Mouse (Mus musculus): Measurements from ENCODE around the gene Plbd2. TPM values are rescaled to one million over a fixed set of nuclear protein-coding genes. Genes with fewer than 3 reads are reported as not detected.

Gene Plbd2
- polyA plus RNA-seq, 1 experiment from 2014 or later: 49.6 TPM

GRCm38 (mm10) chr5:120534071-120534685, 30.8 kb upstream of the Plbd2 start:
- H3K4me2 ChIP-seq: no peak overlapping the region
- DNase-seq (no peak), ATAC-seq (ENCODE audit: insufficient read depth) (no peak)
- peak overlapping the region; percentile 50; the same call in 1 of the 2 replicates for H3K27ac ChIP-seq (ENCODE audit: low read depth)
- H3K36me3 ChIP-seq (ENCODE audit: insufficient read depth): peaks cover 29% of the 10 kb centered on the region; the same call in 1 of the 2 replicates
- H3K4me3 ChIP-seq (ENCODE audit: low read depth, low read length): no peak overlapping the region
- no peak overlapping the region for H3K9ac ChIP-seq
- H3K4me1 ChIP-seq (ENCODE audit: insufficient read depth): 0 out of 2 replicates have a peak, but pooled peaks cover 6% of the 10 kb centered on the region
- TF ChIP-seq CTCF (IDR thresholded peaks at IDR 0.05; ENCODE audit: low read depth): no peak
- no peaks in the 10 kb centered on the region for H3K9me3 ChIP-seq (ENCODE audit: low read depth, low read length)
- WGBS: 68% methylated on average over 15 of the region's 15 CpGs
- H3K27me3 ChIP-seq (ENCODE audit: insufficient read depth, low read length): no peaks in the 10 kb centered on the region

- DNase-seq (no peak), ATAC-seq (ENCODE audit: insufficient read depth) (no peak)
- no peak for TF ChIP-seq CTCF (IDR thresholded peaks at IDR 0.05; ENCODE audit: low read depth)
- Histone ChIP-seq H3K4me1 (ENCODE audit: insufficient read depth) (0 out of 2 replicates have a peak, but pooled peaks cover 6% of the 10 kb centered on the region), H3K4me3 (ENCODE audit: low read depth, low read length) (no peak overlapping the region), H3K9ac (no peak overlapping the region), H3K9me3 (ENCODE audit: low read depth, low read length) (no peaks in the 10 kb centered on the region), H3K36me3 (ENCODE audit: insufficient read depth) (peaks cover 10% of the 10 kb centered on the region; the same call in 1 of the 2 replicates), H3K4me2 (no peak overlapping the region), H3K27ac (ENCODE audit: low read depth) (no peak overlapping the region), H3K27me3 (ENCODE audit: insufficient read depth, low read length) (no peaks in the 10 kb centered on the region)
- 75% methylated on average over 8 of the region's 8 CpGs for WGBS
Observed at GRCm38 (mm10) chr5:120531631-120532030, 28.2 kb upstream of the Plbd2 start.

GRCm38 (mm10) chr5:120527296-120527964, 24.0 kb upstream of the Plbd2 start:
- H3K4me2 ChIP-seq: no peak overlapping the region
- no peaks in the 10 kb centered on the region for H3K9me3 ChIP-seq (ENCODE audit: low read depth, low read length)
- no peak for TF ChIP-seq CTCF (IDR thresholded peaks at IDR 0.05; ENCODE audit: low read depth)
- H3K9ac ChIP-seq: no peak overlapping the region
- H3K4me1 ChIP-seq (ENCODE audit: insufficient read depth): no peaks in the 10 kb centered on the region
- ATAC-seq (ENCODE audit: insufficient read depth) (no peak), DNase-seq (no peak)
- H3K36me3 ChIP-seq (ENCODE audit: insufficient read depth): peaks cover 2% of the 10 kb centered on the region; the same call in 1 of the 2 replicates
- no peak overlapping the region for H3K27ac ChIP-seq (ENCODE audit: low read depth)
- WGBS: 79% methylated on average over 16 of the region's 20 CpGs
- H3K4me3 ChIP-seq (ENCODE audit: low read depth, low read length): no peak overlapping the region
- no peaks in the 10 kb centered on the region for H3K27me3 ChIP-seq (ENCODE audit: insufficient read depth, low read length)

DNA sequence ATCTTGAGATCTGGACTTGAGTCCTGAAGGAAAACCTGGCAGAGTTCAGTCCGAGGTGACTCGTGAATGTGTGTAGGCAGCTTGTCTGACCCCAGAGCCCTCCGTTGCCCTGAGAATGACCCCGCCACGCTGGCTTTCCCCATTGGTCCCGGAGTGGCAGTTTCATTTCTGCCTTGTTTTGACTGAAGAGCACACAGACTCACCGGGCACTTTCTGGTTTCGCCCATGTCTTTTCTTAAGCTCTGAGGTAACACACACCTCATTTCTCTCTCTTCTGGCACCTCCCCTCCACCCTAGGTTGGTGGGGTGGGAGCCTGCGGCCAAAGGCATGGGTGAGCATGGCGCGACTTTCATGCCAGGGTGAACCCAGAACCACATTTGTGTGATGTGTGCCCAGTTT, 22.9 kb upstream of the Plbd2 start:
- Histone ChIP-seq H3K4me3 (ENCODE audit: low read depth, low read length) (no peak overlapping the region), H3K4me2 (no peak overlapping the region), H3K36me3 (ENCODE audit: insufficient read depth) (no peaks in the 10 kb centered on the region), H3K9me3 (ENCODE audit: low read depth, low read length) (no peaks in the 10 kb centered on the region), H3K27me3 (ENCODE audit: insufficient read depth, low read length) (no peaks in the 10 kb centered on the region), H3K4me1 (ENCODE audit: insufficient read depth) (no peaks in the 10 kb centered on the region), H3K9ac (no peak overlapping the region), H3K27ac (ENCODE audit: low read depth) (no peak overlapping the region)
- TF ChIP-seq CTCF (IDR thresholded peaks at IDR 0.05; ENCODE audit: low read depth): no peak
- DNase-seq (no peak), ATAC-seq (ENCODE audit: insufficient read depth) (no peak)
- WGBS: 45% methylated on average over 11 of the region's 11 CpGs

- TF ChIP-seq CTCF (IDR thresholded peaks at IDR 0.05; ENCODE audit: low read depth): peak; percentile 57
- H3K36me3 ChIP-seq (ENCODE audit: insufficient read depth): no peaks in the 10 kb centered on the region
- DNase-seq: peak; percentile 26
- H3K27ac ChIP-seq (ENCODE audit: low read depth): no peak overlapping the region
- WGBS: 30% methylated on average over 5 of the region's 5 CpGs
- H3K9me3 ChIP-seq (ENCODE audit: low read depth, low read length): no peaks in the 10 kb centered on the region
- ATAC-seq (ENCODE audit: insufficient read depth): no peak
- H3K4me3 ChIP-seq (ENCODE audit: low read depth, low read length): no peak overlapping the region
- no peak overlapping the region for H3K4me2 ChIP-seq
- H3K4me1 ChIP-seq (ENCODE audit: insufficient read depth): no peaks in the 10 kb centered on the region
- no peaks in the 10 kb centered on the region for H3K27me3 ChIP-seq (ENCODE audit: insufficient read depth, low read length)
- no peak overlapping the region for H3K9ac ChIP-seq
Observed at GRCm38 (mm10) chr5:120525737-120526136, 22.3 kb upstream of the Plbd2 start.

- no peak for TF ChIP-seq CTCF (IDR thresholded peaks at IDR 0.05; ENCODE audit: low read depth)
- H3K9me3 ChIP-seq (ENCODE audit: low read depth, low read length): no peaks in the 10 kb centered on the region
- ATAC-seq (ENCODE audit: insufficient read depth) (no peak), DNase-seq (no peak)
- H3K27me3 ChIP-seq (ENCODE audit: insufficient read depth, low read length): no peaks in the 10 kb centered on the region
- H3K4me2 ChIP-seq: no peak overlapping the region
- no peaks in the 10 kb centered on the region for H3K4me1 ChIP-seq (ENCODE audit: insufficient read depth)
- no peaks in the 10 kb centered on the region for H3K36me3 ChIP-seq (ENCODE audit: insufficient read depth)
- no peak overlapping the region for H3K27ac ChIP-seq (ENCODE audit: low read depth)
- no peak overlapping the region for H3K9ac ChIP-seq
- WGBS: 92% methylated on average over 2 of the region's 2 CpGs
- H3K4me3 ChIP-seq (ENCODE audit: low read depth, low read length): no peak overlapping the region
Observed at GRCm38 (mm10) chr5:120524736-120525135, 21.3 kb upstream of the Plbd2 start.

DNA sequence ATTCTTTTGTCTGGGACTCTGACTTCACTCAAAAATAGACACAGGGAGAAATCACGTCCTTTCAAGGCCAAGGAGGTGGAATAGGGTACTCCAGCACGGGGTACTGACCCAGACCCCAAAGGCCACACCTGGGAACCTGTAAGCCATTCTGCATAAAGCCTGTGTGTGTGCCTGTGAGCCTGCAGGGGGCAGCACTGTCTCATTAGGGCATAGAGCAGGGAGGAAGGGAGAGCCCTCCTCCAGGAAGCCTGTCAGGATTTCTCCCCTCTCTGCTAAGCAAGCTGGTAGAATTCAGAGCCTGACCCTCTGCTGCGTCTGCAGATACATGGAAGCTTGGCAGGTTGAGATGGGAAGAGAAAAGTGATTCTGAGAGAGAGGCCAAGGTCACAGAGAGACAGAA, 19.2 kb upstream of the Plbd2 start:
- ATAC-seq (ENCODE audit: insufficient read depth) (no peak), DNase-seq (peak; percentile 17)
- Histone ChIP-seq H3K4me2 (no peak overlapping the region), H3K27ac (ENCODE audit: low read depth) (no peak overlapping the region), H3K27me3 (ENCODE audit: insufficient read depth, low read length) (no peaks in the 10 kb centered on the region), H3K9ac (no peak overlapping the region), H3K9me3 (ENCODE audit: low read depth, low read length) (no peaks in the 10 kb centered on the region), H3K36me3 (ENCODE audit: insufficient read depth) (no peaks in the 10 kb centered on the region), H3K4me1 (ENCODE audit: insufficient read depth) (no peaks in the 10 kb centered on the region), H3K4me3 (ENCODE audit: low read depth, low read length) (no peak overlapping the region)
- peak; percentile 60 for TF ChIP-seq CTCF (IDR thresholded peaks at IDR 0.05; ENCODE audit: low read depth)
- 71% methylated on average over 3 of the region's 3 CpGs for WGBS
